Mouse (Mus musculus) neural tube, embryonic 13.5 days (tissue): Measurements from ENCODE around the gene Agap1. TPM values are rescaled to one million over a fixed set of nuclear protein-coding genes. Genes with fewer than 3 reads are reported as not detected.

Source experiments
- ATAC-seq: fragments of 200-750 bp; cut with Nextera tagmentation; 2 replicates; pipeline ENCODE4 v1.8.0; 2017; ENCODE audit warnings: low read depth, mild to moderate bottlenecking, moderate TSS enrichment, moderate library complexity
- H3K27ac ChIP-seq: fragments of 300-500 bp; sonication (generic); replicated peaks from 2 replicates; pipeline ENCODE4 v1.5.1; 2015; ENCODE audit warnings: moderate library complexity, mild to moderate bottlenecking, inconsistent platforms
- H3K27me3 ChIP-seq: fragments of 300-500 bp; sonication (generic); 2 replicates; pipeline ENCODE4 v1.6.1; 2015; ENCODE audit warnings: mild to moderate bottlenecking, inconsistent platforms
- H3K36me3 ChIP-seq: fragments of 300-500 bp; sonication (generic); 2 replicates; pipeline ENCODE4 v1.6.1; 2015; ENCODE audit warnings: mild to moderate bottlenecking, inconsistent platforms
- H3K4me1 ChIP-seq: fragments of 300-500 bp; sonication (generic); replicated peaks from 2 replicates; pipeline ENCODE4 v1.6.1; 2015; ENCODE audit warnings: inconsistent platforms
- H3K4me2 ChIP-seq: fragments of 300-500 bp; sonication (generic); 2 replicates; pipeline ENCODE4 v1.6.1; 2015; ENCODE audit warnings: inconsistent platforms, mild to moderate bottlenecking, moderate library complexity
- H3K4me3 ChIP-seq: fragments of 300-500 bp; sonication (generic); 2 replicates; pipeline ENCODE4 v1.5.1; 2015; ENCODE audit warnings: mild to moderate bottlenecking, inconsistent platforms
- H3K9ac ChIP-seq: fragments of 300-500 bp; sonication (generic); 2 replicates; pipeline ENCODE4 v1.6.1; 2015; ENCODE audit warnings: moderate library complexity, mild to moderate bottlenecking, inconsistent platforms
- H3K9me3 ChIP-seq: fragments of 300-500 bp; sonication (generic); 2 replicates; pipeline ENCODE4 v1.6.1; 2016; ENCODE audit warnings: inconsistent platforms
- WGBS: fragments of 180-500 bp; shearing (Covaris S2); methylation state at CpG from one replicate; pipeline ENCODE4 v1.1.7; 2015; 5-methylcytosine and 5-hydroxymethylcytosine counted together
- polyA plus RNA-seq: library from polyadenylated mRNA; unstranded; fragments of >200 nt; fragmentation: Nextera tagmentation; extraction: Ambion mirVana; gene quantifications from 2 replicates; pipeline ENCODE4 v1.2.1, GENCODE M21; 2015

Gene Agap1
- polyA plus RNA-seq, 1 experiment from 2014 or later: 48.1 TPM

DNA sequence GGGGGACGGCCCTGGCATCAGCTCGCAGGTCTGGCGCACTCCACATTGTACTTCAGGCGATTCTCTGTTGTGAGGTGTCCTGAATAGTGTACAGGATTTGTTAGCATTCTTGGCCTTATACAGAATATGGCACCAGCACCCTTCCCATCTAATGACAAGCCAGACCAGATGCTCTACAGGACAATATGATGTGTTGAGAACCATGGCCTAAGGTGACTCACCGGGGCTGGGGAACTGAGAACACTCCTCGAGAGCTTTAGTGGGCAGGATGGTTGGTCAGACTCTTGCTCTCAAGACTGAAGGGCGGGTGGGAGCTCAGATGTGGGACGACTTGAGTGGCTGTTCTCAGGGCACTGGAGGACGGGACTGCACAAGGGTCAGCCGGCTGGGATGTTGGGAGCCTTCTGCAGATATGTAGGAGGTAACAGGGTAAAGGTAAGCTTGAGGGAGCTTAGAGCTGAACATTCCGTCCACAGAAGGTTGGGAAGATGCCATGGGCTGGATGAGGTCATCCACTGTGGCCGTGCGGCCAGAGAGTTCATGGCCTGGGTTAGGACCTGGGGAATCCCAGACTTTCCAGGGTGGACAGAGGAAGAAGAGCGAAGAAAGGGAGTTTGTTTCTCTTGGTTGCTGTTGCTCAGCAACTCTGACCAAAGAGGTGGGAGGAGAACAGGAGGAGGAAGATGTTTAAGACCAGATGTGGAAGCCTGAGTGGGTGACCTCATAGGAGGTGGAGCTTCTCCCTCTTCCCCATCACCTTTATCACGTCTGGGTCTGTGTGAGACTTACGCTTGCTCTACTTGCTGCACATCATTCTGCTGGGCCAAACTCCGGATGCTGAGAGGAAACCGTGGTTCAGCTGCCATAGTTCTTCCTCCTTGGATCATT lies 100.6 kb downstream of the Agap1 start:
- H3K9me3 ChIP-seq: no peaks in the 10 kb centered on the region
- ATAC-seq: no peak
- no peak overlapping the region for H3K27ac ChIP-seq
- no peaks in the 10 kb centered on the region for H3K27me3 ChIP-seq
- H3K4me1 ChIP-seq: peaks cover 72% of the 10 kb centered on the region
- H3K4me3 ChIP-seq: no peak overlapping the region
- H3K36me3 ChIP-seq: no peaks in the 10 kb centered on the region
- 85% methylated on average over 18 of the region's 18 CpGs for WGBS
- H3K4me2 ChIP-seq: no peak overlapping the region
- H3K9ac ChIP-seq: no peak overlapping the region

DNA sequence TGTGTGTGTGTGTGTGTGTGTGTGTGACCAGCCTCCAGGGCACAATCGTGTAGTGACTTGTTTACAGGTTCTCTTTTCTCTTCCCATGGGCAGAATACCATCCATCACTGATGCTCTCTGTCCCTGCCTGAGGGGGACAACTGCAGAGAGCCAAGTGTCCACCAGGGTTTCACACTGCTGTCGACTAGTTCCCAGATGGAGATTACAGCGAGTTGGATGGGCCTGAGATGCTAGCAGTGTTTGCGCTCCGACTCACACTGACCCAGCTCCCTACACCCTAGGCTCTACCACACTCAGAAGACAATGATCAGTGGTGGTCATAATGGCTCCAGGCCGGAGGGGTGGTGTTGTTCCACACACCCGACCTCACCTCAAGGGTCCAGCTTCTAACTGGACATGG lies 101.4 kb downstream of the Agap1 start:
- Histone ChIP-seq H3K9ac (no peak overlapping the region), H3K4me2 (no peak overlapping the region), H3K9me3 (no peaks in the 10 kb centered on the region), H3K36me3 (no peaks in the 10 kb centered on the region), H3K4me3 (no peak overlapping the region), H3K4me1 (peaks cover 71% of the 10 kb centered on the region), H3K27me3 (no peaks in the 10 kb centered on the region), H3K27ac (no peak overlapping the region)
- ATAC-seq: no peak
- 71% methylated on average over 7 of the region's 7 CpGs for WGBS

DNA sequence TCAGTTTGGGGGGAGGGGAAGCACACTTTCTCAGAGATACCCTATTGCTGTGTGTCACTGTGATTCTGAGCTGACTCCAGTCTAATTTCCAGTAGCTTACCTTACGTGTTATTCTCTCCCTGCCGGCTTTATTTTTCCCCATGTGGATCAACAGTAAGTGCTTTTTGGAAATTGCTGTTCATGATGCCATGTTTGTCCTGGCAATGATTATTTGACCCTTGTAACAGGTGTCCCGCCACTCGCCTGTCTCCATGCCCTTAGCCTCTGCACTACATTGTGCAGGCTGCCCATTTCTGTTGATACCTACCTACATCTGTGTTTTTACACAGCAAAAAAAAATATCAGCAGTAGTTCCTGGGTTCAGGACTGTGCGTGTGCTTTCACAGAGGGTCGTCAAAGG lies 102.8 kb downstream of the Agap1 start:
- H3K9ac ChIP-seq: no peak overlapping the region
- H3K27ac ChIP-seq: no peak overlapping the region
- H3K4me2 ChIP-seq: no peak overlapping the region
- 89% methylated on average over 6 of the region's 6 CpGs for WGBS
- no peaks in the 10 kb centered on the region for H3K9me3 ChIP-seq
- no peak for ATAC-seq
- no peaks in the 10 kb centered on the region for H3K36me3 ChIP-seq
- no peaks in the 10 kb centered on the region for H3K27me3 ChIP-seq
- H3K4me1 ChIP-seq: peaks cover 64% of the 10 kb centered on the region
- no peak overlapping the region for H3K4me3 ChIP-seq

DNA sequence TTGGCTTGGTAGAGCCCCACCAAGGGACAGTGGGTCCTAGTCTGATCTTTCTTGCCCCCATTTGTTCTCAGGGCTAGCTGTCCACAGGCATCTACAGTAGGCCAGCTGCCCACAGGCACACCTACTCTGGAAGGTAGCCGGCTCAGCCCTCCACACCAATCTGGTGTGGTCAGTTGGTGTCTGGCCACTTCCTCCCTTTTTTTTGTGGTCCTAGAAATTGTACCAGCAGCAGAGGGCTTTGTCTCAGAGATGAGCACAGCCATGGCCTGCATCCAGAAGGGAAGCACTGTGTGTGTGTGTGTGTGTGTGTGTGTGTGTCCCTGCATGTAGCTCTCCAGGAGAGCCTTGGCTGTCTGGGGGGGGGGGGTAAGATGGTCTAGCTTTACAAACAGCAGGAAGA lies 103.5 kb downstream of the Agap1 start:
- Histone ChIP-seq H3K9me3 (no peaks in the 10 kb centered on the region), H3K4me1 (peaks cover 67% of the 10 kb centered on the region), H3K36me3 (no peaks in the 10 kb centered on the region), H3K4me3 (no peak overlapping the region), H3K27me3 (no peaks in the 10 kb centered on the region), H3K4me2 (no peak overlapping the region), H3K27ac (no peak overlapping the region), H3K9ac (0 out of 2 replicates have a peak overlapping the region, but pooled peaks have one; percentile 22)
- no peak for ATAC-seq
- 89% methylated on average over 1 of the region's 1 CpGs for WGBS

DNA sequence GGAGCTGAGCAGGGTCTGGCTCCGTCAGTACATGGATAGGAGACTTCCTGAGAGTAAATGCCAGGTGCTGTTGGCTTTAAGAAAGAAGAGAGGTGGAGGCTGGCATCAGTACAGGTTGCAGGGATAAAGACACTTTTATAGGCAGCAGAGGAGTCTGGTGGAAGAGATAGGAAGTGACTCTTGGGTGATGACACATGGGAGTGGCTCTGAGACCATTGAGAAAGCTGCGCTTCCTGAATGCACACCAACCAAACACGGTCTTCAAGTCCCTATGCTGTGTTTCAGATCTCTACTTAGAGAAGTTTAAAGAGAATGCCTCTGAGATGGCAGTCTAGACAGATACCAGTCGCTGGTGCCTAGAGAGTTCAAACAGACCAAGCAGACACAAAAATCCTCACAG lies 108.8 kb downstream of the Agap1 start:
- no peak overlapping the region for H3K9ac ChIP-seq

DNA sequence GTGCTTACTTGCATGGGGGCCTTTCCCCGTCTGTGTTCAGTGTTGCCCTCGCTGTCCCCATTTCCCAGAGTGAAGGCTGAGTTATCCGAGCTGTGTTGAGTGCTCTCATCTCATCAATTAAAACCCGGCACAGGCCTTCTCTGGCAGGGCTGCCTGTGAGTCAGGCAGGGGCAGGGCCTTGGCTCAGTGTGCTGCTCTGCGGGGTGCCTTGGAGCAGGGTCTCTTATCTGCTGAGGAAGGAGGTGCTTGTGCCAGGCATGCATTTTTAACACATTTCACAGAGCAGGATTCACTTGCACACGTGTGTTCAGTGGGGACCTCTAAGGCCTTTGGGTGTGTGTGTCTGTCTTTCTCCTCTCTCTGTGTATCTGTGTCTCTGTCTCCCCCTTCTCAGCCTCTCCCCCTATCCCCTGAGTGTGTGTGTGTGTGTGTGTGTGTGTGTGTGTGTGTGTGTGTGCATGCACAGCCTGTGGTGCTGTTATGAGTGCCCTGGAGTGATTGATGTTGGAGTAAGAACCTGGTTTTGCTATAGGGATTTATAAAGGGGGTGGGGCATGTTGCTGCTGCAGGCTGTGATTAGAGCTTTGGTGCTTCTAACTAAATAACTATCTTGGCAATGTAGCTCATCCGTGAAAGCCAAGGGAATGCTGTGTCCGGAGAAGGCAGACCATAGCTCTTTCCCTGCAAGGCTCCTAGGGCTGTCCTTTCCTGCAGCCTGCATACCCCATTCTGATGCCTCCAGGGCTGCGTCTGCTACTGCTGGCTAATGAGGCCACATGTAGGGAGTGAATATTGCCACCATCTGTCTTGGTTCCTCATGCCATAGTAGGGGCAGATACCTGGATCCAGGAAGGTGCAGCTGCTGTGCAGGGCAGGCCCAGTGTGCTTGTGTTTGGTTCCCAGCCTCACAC lies 112.2 kb downstream of the Agap1 start:
- H3K27me3 ChIP-seq: no peaks in the 10 kb centered on the region
- H3K4me1 ChIP-seq: peaks cover 95% of the 10 kb centered on the region
- peak overlapping the region; percentile 90 for H3K27ac ChIP-seq
- H3K36me3 ChIP-seq: no peaks in the 10 kb centered on the region
- WGBS: 14% methylated on average over 9 of the region's 9 CpGs
- peak overlapping the region; percentile 18 for H3K9ac ChIP-seq
- H3K4me2 ChIP-seq: peak overlapping the region; percentile 13; the same call in 1 of the 2 replicates
- H3K9me3 ChIP-seq: no peaks in the 10 kb centered on the region
- H3K4me3 ChIP-seq: no peak overlapping the region
- ATAC-seq: peak; percentile 64

More for the DNA sequence above, 108.8 kb downstream of the Agap1 start:
- no peak overlapping the region for H3K4me3 ChIP-seq
- H3K27ac ChIP-seq: no peak overlapping the region
- ATAC-seq: no peak
- H3K9me3 ChIP-seq: no peaks in the 10 kb centered on the region
- H3K4me1 ChIP-seq: peaks cover 81% of the 10 kb centered on the region
- WGBS: 85% methylated on average over 4 of the region's 4 CpGs
- H3K36me3 ChIP-seq: no peaks in the 10 kb centered on the region
- H3K4me2 ChIP-seq: no peak overlapping the region
- no peaks in the 10 kb centered on the region for H3K27me3 ChIP-seq

DNA sequence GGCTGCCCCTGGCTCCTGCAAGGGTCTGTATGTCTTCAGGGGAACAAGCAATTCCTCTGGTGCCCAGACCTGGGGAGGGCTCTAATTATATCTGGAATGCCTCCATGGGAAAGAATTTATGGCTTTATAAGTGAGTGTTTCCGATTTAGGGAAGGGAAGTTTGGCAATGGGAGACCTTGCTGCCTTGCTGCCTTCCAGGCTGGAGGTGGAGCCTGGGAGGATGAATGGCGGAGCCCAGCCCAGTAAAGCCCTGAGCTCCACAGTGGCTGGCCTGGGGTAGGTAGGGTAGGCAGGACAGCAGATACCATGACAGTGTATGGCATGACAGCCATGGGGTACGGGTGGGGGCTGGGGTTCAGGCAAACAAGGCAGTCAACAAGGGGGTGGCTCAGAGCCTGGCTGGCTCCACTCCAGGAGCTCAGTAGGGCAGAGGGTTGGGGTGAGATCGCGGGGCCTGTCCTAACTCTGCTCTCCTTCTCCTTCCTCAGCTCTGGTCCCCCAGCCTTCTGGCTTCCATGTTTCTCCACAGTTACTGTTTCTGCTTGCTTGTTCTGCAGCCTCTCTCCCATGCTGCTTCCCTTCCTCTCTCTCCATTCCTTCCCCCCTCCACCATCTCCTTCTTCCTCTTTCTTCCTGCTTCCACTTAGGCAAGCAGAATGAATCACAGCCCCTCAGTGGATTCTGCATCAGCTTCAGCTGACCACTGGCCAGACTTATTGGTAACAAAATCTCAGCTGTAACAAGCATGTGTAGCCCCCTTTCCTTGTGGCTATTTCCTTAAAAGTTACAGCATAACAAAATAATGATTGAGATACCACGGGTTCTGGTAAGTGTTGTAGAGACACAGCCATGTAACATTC lies 114.2 kb downstream of the Agap1 start:
- ATAC-seq: no peak; the same call in 1 of the 2 replicates
- Histone ChIP-seq H3K9ac (no peak overlapping the region), H3K9me3 (no peaks in the 10 kb centered on the region), H3K36me3 (no peaks in the 10 kb centered on the region), H3K4me1 (peaks cover 88% of the 10 kb centered on the region), H3K4me3 (no peak overlapping the region), H3K27ac (peak overlapping the region; percentile 90), H3K4me2 (no peak overlapping the region), H3K27me3 (no peaks in the 10 kb centered on the region)
- WGBS: 55% methylated on average over 6 of the region's 6 CpGs

DNA sequence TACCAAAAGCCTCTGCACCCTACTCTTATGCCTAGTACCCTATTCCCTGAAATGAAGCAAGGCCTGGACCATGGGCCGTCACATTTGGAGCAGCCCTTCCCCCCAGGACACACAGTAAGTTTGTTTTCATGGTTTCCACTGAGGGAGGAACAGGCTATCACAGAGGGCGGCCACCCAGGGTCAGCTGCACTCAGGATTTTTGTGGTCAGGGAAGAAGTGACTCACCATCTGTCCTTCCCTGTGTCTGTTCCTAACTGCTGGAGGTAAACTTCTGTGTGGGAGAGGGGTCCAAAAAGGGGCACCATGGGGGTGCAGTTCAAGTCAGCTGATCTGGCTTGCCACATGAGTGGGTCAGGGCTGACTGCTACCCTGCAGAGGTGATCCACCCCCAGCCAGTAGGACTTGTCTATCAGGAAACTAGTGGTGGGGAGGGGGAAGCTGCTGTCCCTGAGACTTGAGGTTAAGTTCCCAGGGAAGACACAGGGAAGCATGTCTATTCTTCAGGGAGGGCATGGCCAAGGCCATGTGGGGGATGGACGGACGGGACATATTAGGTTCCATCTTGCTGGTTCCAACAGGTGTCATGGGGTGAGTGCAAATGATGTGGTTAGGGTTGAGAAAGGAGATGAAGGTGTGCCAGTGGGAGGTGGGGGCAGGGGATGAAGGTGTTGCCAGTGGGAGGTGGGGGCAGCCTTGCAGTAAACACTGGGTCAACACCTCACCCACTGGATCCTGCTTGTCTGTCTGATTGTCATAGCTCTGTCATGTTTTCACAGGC lies 116.1 kb downstream of the Agap1 start:
- no peak overlapping the region for H3K4me2 ChIP-seq
- peaks cover 87% of the 10 kb centered on the region for H3K4me1 ChIP-seq
- H3K36me3 ChIP-seq: no peaks in the 10 kb centered on the region
- H3K27ac ChIP-seq: no peak overlapping the region
- WGBS: 78% methylated on average over 4 of the region's 4 CpGs
- no peaks in the 10 kb centered on the region for H3K9me3 ChIP-seq
- no peak overlapping the region for H3K4me3 ChIP-seq
- ATAC-seq: no peak
- H3K9ac ChIP-seq: no peak overlapping the region
- H3K27me3 ChIP-seq: no peaks in the 10 kb centered on the region

DNA sequence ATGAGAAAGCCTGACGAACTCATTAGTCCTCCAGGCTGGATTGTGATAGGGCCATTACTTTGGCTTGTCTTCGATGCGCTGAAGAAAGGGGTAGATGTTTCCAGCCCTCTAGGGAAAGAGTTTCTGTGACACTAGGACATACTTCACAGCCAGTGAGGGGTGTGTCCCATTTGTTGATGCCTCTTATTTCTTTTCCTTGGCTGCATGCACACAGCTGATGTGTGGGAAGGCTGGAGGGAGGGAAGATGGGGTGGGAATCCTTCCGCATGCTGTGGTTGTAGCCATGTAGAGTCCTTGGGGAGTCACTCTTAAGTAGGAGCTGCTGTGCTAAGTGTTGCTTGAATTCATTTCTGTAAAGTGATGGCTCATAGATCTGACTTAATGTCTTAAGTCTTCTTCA lies 118.9 kb downstream of the Agap1 start:
- no peaks in the 10 kb centered on the region for H3K9me3 ChIP-seq
- H3K27ac ChIP-seq: no peak overlapping the region
- H3K4me1 ChIP-seq: peaks cover 87% of the 10 kb centered on the region
- 82% methylated on average over 4 of the region's 4 CpGs for WGBS
- no peaks in the 10 kb centered on the region for H3K36me3 ChIP-seq
- H3K4me2 ChIP-seq: no peak overlapping the region
- no peak overlapping the region for H3K4me3 ChIP-seq
- H3K27me3 ChIP-seq: no peaks in the 10 kb centered on the region
- no peak overlapping the region for H3K9ac ChIP-seq
- ATAC-seq: no peak

DNA sequence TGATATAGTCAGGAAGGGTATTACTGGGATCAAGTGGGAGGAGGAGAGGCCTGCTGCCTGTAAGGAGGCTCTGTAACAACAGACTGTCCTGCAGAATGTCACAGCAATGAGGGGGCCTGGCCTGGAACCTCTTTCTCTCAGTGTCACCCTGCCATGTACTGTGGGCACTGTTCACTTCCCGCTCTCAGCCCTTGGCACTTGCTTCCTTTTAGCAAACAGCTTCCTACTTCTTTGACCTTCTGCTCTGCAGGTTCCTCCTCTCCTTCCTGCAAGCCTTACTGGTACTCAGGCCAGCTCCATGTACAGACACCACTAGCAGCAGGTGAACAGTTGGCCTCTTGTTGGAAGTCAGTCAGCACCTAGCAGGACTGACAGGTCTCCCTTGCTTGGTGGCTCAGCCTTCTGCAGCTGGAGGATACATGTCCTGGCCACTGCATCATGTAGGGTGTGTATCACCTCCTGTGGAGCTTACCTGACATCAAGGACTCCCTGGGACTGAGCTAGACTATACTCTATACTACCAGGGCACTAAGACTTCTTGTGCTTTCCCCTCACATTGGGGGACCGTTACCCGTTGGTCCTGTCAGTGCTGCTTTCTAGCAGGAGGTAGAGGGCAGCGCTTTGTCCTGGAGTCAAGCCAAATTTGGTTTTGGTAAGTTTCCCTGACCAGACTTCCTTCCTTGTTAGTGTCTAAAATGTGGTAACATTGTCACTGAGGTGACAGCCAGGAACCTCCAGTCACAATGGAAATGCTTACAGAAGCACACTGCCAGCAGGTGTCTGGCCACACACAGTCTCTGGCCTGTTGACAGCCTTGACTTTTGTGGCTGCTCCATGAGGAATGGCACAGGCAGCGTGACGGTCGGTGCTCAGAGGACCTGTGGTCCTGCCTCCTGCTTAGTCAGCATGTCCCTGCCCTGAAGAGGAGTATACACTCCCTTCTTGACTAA lies 120.6 kb downstream of the Agap1 start:
- H3K27me3 ChIP-seq: no peaks in the 10 kb centered on the region
- H3K27ac ChIP-seq: peak overlapping the region; percentile 99
- H3K4me2 ChIP-seq: no peak overlapping the region
- H3K9me3 ChIP-seq: no peaks in the 10 kb centered on the region
- H3K4me3 ChIP-seq: no peak overlapping the region
- H3K36me3 ChIP-seq: no peaks in the 10 kb centered on the region
- H3K4me1 ChIP-seq: peaks cover 83% of the 10 kb centered on the region
- no peak for ATAC-seq
- 39% methylated on average over 7 of the region's 7 CpGs for WGBS
- H3K9ac ChIP-seq: peak overlapping the region; percentile 47; the same call in 1 of the 2 replicates
